Mouse (Mus musculus) Patski (cell line): ENCODE measurements around the gene Apc2. TPM values are rescaled to one million over a fixed set of nuclear protein-coding genes. Genes with fewer than 3 reads are reported as not detected.

ENCODE experiments used
- ATAC-seq: fragments of 100-300 bp; one replicate; pipeline ENCODE4 v1.8.0; 2021
- CTCF ChIA-PET: fragments of 350-600 bp; sonication (Branson Sonifier 250); formaldehyde crosslinking; loops from one replicate; lab custom pipeline; 2022; ENCODE audit warnings: inconsistent platforms; lab: Charles Lee
- POLR2A ChIA-PET: fragments of 350-600 bp; sonication (Branson Sonifier 250); formaldehyde crosslinking; loops from one replicate; lab custom pipeline; 2022; ENCODE audit warnings: antibody characterized with exemption, inconsistent platforms; lab: Charles Lee
- DNase-seq: peaks from one replicate; pipeline ENCODE4 v3.0.0-alpha.2; 2011; ENCODE audit warnings: low read depth, low spot score
- H3K27me3 ChIP-seq: fragments of 371-371 bp; one replicate; pipeline ENCODE4 v1.5.1; 2021
- CTCF ChIP-seq: fragments of 100-300 bp; IDR thresholded peaks from one replicate; pipeline ENCODE4 v1.5.1; 2021
- in situ Hi-C: fragments of 300-500 bp; cut with MboI; formaldehyde crosslinking; loops from 3 replicates; pipeline ENCODE4 v1.11.1; 2018; ENCODE audit warnings: low pct_unique_long_range_greater_than_20kb, mixed read lengths
- polyA plus RNA-seq: library from polyadenylated mRNA; unstranded; gene quantifications from one replicate; pipeline ENCODE4 v1.2.3, GENCODE M21; 2021

Apc2 gene
- polyA plus RNA-seq, 1 experiment from 2014 or later = 0.14 TPM

DNA sequence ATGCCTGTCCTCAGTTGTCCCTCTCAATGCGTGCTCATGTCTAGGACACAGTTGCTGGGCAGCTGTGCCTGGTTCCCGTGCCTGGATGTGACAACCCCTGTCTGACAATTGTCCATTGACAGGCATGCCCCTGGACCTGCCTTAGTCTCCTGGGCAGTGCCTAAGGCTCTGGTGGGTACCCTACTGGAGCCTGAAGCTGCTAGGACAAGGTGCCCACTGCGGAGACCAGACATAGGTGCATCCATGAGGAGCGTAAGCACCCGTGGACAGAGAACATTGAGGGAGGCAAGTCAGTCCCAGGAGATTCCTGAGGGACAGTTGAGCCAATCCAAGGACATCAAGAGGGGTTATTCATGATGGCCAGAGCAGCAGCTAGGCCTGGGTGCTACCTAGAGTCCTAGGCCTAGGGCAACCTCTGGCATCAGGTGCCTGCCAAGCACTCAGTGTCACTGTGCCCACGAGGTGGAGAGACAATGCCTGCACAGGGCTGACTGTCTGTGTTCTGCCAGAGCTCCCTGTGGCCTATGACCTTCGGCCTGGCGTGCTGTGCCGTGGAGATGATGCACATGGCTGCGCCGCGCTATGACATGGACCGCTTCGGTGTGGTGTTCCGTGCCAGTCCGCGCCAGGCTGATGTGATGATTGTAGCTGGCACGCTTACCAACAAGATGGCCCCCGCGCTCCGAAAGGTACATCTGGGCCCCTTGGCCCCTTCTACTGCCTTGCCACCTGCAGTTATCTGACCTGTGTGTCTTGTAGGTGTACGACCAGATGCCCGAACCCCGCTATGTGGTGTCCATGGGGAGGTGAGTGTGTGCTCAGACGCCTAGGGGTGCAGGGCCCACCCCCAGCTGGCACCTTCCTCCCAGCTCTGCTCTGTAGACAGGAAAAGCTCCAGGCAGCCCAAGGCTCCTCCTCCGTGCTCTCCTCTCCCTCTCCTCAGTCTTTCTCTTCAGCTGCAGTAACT is 41.2 kb upstream of the Apc2 start:
- ChIA-PET CTCF (interaction anchor here (0.6 to 1.1 kb wide), 2 partner anchors 8 to 9 kb away, joined by 3 read pairs; no protein-coding TSS in a partner anchor), POLR2A (interaction anchor here (0.8 to 1.1 kb wide), 3 partner anchors 9 to 188 kb away, joined by 3 to 4 read pairs (median 4); no protein-coding TSS in a partner anchor)
- H3K27me3 ChIP-seq = no peaks in the 10 kb centered on the region
- in situ Hi-C loops = loop anchor here (10.0 kb wide), 1 partner anchor 270 kb away; the partner anchor contains the start of genes Cnn2 and Tmem259
- ATAC-seq = no peak
- no peak for DNase-seq
- TF ChIP-seq CTCF = no peak

DNA sequence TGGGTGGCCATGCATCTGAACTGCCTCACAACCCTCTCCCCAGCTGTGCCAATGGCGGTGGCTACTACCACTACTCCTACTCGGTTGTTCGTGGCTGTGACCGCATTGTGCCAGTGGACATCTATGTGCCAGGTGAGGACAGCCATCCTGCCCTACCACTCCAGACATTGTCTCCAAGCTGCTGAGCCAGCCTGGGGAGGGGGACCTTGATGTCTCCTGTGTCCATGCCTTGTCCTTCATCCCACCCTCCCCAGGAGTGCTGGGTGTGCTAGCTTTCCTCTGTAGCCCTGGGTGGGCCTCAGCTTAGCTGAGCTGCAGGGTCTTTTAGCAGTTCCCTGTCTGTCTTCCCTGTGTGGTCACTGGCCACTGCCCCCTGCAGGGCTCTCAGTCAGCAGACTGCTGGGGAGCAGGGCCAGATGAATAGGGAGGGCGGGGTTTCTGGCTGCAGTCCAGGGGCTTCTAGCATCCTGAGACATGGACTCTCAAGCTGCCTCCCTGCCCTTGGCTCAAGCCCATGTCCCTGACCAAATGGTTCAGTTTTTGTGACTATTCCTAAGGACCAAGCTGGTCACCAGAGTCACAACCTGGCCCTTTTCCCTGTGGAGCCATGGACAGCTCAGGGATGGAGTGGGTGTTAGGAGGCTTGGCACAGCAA is 39.8 kb upstream of the Apc2 start:
- DNase-seq = no peak
- in situ Hi-C loops = loop anchor here (10.0 kb wide), 1 partner anchor 271 kb away; the partner anchor contains the start of genes Cnn2 and Tmem259
- no peak for ATAC-seq
- no peak for TF ChIP-seq CTCF
- POLR2A ChIA-PET = no interaction called here
- CTCF ChIA-PET = no interaction called here
- no peaks in the 10 kb centered on the region for H3K27me3 ChIP-seq

DNA sequence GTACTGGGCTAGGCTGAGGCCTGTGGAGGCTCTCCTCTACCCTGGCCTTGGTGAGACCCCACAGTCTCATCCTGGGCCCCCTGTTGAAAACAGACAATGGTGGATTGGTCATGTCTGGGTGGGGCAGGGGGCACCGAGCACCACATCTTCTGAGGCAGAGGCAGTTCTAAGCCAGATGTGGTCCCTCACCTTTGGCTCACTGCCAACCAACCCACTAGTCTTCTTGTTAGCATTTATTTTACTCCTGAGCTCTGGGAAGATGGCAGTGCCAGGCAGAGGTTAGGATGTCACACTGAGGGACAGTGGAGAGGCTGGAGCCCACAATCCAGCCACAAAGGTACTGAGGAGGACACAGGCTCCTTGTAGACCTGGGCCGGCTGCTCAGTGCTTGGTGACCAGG is 37.8 kb upstream of the Apc2 start:
- H3K27me3 ChIP-seq = no peaks in the 10 kb centered on the region
- DNase-seq (no peak), ATAC-seq (no peak)
- POLR2A ChIA-PET = no interaction called here
- in situ Hi-C loops = loop anchor here (10.0 kb wide), 1 partner anchor 273 kb away; the partner anchor contains the start of genes Cnn2 and Tmem259
- no peak for TF ChIP-seq CTCF
- CTCF ChIA-PET = no interaction called here

- POLR2A ChIA-PET = no interaction called here
- ATAC-seq (no peak), DNase-seq (no peak)
- CTCF ChIA-PET = no interaction called here
- no peak for TF ChIP-seq CTCF
- H3K27me3 ChIP-seq = no peaks in the 10 kb centered on the region
- in situ Hi-C loops = loop anchor here (10.0 kb wide), 1 partner anchor 274 kb away; the partner anchor contains the start of genes Cnn2 and Tmem259
These were observed 36.9 kb upstream of the Apc2 start for GRCm38 (mm10) chr10:80258752-80259462.

GRCm38 (mm10) chr10:80259463-80259805 is 36.3 kb upstream of the Apc2 start:
- ATAC-seq = no peak
- CTCF ChIA-PET = no interaction called here
- H3K27me3 ChIP-seq = no peaks in the 10 kb centered on the region
- no peak for DNase-seq
- no peak for TF ChIP-seq CTCF
- POLR2A ChIA-PET = interaction anchor here (0.5 to 1.6 kb wide), 2 partner anchors 10 to 108 kb away, joined by 4 to 6 read pairs; partner anchors contain the start of gene Ndufs7
- in situ Hi-C loops = loop anchor here (10.0 kb wide), 1 partner anchor 275 kb away; the partner anchor contains the start of genes Cnn2 and Tmem259

- ChIA-PET CTCF (no interaction called here), POLR2A (interaction anchor here (0.5 to 1.6 kb wide), 3 partner anchors 8 to 109 kb away, joined by 3 to 6 read pairs (median 4); partner anchors contain the start of gene Ndufs7)
- H3K27me3 ChIP-seq = no peaks in the 10 kb centered on the region
- ATAC-seq (no peak), DNase-seq (no peak)
- no peak for TF ChIP-seq CTCF
- in situ Hi-C loops = loop anchor here (10.0 kb wide), 1 partner anchor 275 kb away; the partner anchor contains the start of genes Cnn2 and Tmem259
These were observed 35.7 kb upstream of the Apc2 start for GRCm38 (mm10) chr10:80259861-80260641.

- ChIA-PET CTCF (no interaction called here), POLR2A (interaction anchor here (1.1 to 1.6 kb wide), 2 partner anchors 9 to 11 kb away, joined by 3 to 6 read pairs; partner anchors contain the start of gene Ndufs7)
- DNase-seq (peak; percentile 73), ATAC-seq (peak; percentile 74)
- no peaks in the 10 kb centered on the region for H3K27me3 ChIP-seq
- TF ChIP-seq CTCF = no peak
- in situ Hi-C loops = no loop called here
These were observed 34.9 kb upstream of the Apc2 start, which contains the start of the genes Gamt and Dazap1 for GRCm38 (mm10) chr10:80260642-80261584. TSS of gene Gamt (minus strand) at chr10:80261012. TSS of gene Dazap1 (plus strand) at chr10:80261486.

DNA sequence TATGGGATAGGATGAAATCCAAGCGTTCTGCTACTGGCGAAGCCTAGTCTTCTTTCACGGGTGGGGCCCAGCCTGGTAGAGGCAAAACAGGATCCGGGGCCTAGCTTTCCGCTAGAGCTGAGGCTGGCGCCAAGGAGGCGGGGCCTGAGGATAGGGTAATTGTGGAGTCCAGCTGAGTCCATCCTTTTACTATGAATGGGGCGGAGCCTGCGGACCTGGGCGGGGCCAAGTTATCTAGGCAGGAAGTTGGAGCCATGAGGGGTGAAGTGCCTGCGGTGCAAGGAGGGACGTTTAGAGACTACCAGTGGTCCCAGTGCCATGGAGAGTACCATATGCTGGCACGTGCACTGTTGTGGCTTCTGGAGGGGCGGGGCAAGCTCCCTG is 34.2 kb upstream of the Apc2 start:
- TF ChIP-seq CTCF = no peak
- POLR2A ChIA-PET = interaction anchor here (1.0 kb wide), 1 partner anchor 31 kb away, joined by 3 read pairs; the partner anchor contains the start of gene Rps15
- ATAC-seq = peak; percentile 44
- CTCF ChIA-PET = no interaction called here
- in situ Hi-C loops = no loop called here
- DNase-seq = peak; percentile 81
- H3K27me3 ChIP-seq = no peaks in the 10 kb centered on the region
